Mouse (Mus musculus) gastrocnemius, adult 18-20 months (tissue): Measurements from ENCODE around the gene Ctxn1. TPM values are rescaled to one million over a fixed set of nuclear protein-coding genes. Genes with fewer than 3 reads are reported as not detected.
A peak's percentile ranks its signal among the peaks of the same experiment; 100 is the strongest.
"Not testable (repeated sequence)": the region's sequence is repeated elsewhere in the genome, so short reads cannot be mapped to it uniquely, and the experiment has no call there.

Source experiments
- DNase-seq: peaks from one replicate; pipeline ENCODE4 v3.0.0; 2021; ENCODE audit warnings: low spot score
- long read RNA-seq, 2 experiments: library from polyadenylated mRNA; stranded (forward); transcript quantifications; one replicate each; pipeline ENCODE4 v2.0.0; 2021
- total RNA-seq, 2 experiments: library from RNA; stranded (reverse); gene quantifications; 2 replicates each; pipeline ENCODE4 v1.2.3; 2021

Ctxn1 gene
- total RNA-seq, result under 1 TPM; 0.37 to 0.69 TPM
- long read RNA-seq, experiment 1, result 0 reads
- long read RNA-seq, experiment 2, result 0 reads

DNA sequence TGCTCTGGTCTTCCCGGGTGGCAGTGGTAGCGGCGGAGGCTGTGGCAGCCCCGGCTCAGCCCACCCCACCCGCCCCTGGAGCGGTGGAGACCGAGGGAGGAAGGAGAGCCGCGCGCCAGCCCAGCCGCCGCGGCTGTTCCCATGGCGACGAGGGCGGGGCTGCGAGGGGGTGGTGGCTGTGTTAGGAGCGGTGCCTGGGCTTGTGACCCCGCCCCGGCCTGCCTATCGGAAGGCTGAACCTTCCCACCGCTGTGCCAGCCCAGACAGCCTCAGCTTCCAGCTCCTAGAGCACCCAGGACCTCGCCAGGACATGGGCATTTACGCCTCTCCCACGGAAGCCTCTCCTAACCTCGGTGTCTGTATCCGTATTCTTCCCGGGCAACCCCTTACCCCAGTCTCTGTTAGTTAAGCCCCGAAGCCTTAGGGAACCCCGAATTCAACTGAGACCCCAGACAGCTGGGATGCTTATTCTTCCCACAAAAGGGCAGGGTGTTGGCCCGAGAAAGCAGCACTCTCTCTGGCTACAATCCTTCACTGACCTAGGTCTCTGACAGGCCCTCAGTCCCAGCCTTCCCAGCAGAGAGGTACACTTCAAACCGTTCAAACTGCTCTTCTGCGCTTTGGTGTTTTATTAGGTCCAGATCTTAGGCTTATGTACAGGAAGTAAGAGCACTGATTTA is at the start of gene Ctxn1:
Ctxn1 (minus strand) TSS at position 150 of the 680 bp plus-strand sequence.
- DNase-seq, result peak; percentile 90

DNA sequence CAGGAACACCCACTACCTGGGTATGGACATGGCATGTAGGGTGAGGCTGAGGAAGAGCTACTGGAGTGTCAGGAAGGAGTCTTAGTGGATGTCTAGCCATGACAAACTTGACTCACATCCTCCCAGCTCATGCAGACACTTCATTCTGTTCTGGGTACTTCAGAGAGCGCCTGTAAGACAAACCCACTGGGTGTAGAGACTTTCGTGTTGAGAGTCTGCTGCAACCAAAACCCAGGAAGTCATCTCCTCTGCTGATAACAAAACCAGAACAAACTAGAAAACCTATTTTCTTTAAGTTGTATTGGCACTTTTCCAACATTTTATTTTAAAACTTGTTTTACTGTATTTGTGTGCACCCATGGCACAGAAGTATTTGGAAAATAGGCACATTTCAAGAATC is 46.8 kb upstream of the Ctxn1 start:
- no peak for DNase-seq

DNA sequence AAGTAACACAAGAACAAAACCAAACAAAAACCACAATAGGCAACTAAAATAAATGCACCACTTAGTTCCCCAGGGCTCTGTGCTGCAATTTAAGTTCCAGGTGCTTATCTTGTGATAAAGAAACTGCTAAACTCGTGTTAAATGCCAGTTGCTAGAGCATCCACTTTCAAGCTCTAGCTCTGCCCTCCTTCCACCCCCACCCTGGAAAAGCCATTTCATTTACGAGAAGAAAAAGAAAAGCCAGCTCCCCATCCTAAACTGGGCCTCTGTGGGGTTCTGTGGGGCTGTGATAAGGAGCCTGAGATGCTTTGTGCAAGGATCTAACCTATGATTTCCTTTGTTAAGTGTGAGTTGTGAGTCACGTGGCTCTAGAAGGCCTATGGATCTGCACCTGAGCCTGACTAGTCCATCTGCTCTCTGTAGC is 45.1 kb upstream of the Ctxn1 start:
- no peak for DNase-seq

DNA sequence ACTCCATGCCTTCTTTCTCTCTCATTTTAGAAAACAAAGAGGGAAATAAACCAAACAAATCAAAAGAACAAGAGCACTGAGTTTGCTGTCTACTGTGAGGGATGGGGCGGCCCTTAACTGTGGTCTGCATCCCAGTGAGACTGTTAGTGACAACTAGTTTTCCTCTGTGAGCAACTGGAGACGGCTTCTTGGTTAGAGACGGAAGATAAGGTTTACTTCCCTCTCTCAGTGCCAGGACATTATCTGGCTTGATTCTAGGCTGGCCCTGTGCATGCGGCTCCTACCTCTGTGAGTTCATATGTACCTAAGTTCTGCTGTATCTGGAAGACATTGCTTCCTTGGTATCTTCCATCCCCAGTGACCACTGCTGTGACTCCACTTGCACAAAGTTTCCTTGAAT is 38.7 kb upstream of the Ctxn1 start:
- no peak for DNase-seq

DNA sequence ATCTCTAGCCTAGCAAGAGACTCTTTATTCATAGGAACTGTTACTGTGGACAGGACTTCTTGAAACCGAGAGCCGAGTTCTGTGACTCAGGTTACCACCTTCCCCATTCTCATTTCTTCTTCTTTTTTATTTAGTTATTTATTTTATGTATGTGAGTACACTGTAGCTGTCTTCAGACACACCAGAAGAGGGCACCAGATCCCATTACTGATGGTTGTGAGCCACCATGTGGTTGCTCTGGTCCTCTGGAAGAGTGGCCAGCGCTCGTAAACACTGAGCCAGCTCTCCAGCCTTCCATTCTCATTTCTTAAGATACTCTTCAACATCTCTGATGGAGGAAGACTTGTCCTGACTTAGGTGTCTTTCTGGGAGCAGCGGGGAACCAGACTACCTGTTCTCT is 33.7 kb upstream of the Ctxn1 start:
- no peak for DNase-seq

DNA sequence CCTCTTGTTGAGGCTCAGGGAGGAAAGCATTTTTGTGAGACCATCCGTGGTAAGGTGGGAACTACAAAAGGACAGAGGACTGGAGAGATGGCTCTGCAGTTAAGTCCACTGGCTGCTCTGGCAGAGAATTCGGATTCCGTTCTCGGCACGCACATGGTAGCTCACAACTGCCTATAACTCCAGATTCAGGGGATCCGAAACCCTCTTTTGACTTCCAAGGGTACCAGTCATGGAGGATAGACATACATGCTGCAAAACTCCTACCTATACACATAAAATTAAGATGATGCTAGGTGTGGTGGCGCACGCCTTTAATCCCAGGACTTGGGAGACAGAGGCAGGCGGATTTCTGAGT is 17.0 kb upstream of the Ctxn1 start:
- no peak for DNase-seq

DNA sequence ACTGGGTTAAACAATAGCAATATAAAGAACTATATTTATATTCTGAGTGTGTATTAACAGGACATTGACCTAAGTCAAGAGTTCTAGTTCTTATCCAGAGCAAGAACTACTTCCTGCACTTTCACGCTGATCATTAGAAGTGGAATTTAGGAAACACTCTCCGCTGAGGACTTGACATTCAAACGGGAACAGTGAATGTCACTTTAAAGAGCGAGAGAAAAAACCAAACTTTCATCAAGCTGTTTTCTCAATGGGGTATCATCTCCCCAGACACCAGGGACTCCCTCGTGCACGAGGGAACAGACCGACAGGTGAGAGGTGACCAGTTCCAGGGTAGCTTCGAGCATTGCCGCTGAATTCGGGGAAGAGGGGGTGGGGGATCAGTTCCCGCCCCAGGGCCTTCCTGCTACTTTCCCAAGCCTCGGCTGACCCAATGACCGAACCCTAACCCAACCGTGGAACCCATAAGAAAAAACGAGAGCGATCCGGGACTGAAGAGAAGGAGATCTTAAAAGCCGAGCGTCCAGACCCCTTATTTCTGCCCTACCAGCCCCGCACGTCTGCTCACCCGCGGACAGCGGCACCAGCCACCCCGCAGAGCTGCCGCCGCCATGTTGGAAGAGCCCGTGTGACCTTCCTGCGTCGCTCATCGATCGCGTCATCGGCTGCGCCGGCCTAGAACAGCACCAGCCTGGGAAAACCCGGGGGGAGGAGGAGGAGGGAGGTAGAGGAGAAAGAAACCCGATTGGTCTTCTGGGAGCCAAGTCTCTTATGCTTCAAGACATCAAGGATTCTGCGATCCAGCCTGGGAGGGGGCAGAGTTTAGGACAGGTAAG is 16.4 kb upstream of the Ctxn1 start, which contains the start of gene Timm44:
Timm44 (minus strand) TSS at position 639 of the 836 bp plus-strand sequence.
- peak; percentile 95 for DNase-seq

DNA sequence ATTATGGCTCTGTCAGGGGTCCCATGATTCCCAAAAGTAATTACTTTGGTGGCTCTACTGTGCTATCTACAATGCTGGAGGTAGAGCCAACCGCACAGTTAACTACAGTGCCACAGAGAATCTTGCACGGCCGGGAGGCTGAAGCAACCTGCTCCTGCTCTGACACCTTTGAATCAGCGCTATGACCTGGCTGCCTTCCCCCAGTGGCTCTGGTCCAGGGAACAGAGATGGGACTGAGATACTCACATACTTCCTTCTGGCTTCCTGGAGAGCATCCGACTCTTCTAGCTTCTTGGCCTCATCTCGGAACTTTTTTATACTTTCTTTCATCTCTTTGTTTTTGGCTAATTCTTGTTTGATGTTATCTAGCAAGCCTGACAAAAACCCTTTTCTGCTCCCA is 10.5 kb upstream of the Ctxn1 start:
- no peak for DNase-seq

DNA sequence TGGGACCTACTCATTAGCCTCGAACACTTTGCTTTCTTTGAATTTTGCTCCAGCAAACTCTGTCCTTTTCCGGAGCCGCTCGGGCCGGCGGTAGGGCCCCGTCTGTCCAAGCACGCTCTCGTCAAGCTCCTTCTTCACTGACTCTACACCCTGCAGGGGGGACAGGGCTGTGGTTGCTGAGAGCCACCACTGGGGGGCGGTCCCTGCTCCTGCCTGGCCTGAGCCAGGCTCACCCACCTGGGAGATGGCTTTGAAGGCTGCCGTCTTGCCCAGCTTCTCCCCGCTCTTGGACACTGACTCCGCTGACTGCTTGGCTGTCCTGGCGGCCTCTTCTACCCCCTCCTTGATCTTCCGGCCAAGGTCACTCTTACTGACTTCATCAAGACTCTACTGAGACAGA is 8.6 kb upstream of the Ctxn1 start:
- DNase-seq, result no peak

DNA sequence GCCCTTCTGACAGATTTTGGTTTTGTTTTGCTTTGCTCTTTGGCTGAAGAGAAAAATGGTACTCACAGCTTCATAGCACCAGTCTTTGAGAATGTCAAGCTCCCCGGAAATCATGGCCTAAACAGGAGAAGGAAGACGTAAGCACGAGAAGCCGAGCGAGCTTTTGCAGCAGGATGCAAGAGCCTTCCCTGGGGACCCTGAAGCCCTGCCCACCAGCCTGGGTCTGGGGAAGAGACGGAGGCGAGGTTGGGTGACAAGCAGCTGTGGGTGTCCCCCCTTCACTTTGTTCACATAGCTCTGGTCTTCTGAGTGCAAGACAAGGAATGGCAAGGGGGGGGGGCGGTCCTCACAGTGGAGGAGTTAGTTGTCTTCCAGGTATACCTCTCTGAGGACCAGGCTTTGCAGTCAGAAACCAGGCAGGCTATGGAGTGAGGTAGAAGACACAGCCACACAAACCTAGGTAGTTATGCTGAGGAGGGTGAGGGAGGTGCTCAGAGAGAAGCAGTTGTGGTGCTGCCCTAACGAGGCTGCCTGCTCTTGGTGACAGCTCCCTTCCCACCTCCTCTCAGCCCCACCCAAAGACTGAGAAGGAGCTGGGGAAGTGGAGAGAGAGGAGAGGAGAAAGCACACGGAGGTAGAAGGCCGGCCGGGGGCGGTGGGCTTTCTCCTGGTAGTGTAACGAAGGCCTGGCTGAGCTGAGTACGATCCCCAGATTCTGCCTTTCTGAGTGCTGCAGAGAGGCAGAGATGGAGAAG is 6.3 kb upstream of the Ctxn1 start:
- no peak for DNase-seq

DNA sequence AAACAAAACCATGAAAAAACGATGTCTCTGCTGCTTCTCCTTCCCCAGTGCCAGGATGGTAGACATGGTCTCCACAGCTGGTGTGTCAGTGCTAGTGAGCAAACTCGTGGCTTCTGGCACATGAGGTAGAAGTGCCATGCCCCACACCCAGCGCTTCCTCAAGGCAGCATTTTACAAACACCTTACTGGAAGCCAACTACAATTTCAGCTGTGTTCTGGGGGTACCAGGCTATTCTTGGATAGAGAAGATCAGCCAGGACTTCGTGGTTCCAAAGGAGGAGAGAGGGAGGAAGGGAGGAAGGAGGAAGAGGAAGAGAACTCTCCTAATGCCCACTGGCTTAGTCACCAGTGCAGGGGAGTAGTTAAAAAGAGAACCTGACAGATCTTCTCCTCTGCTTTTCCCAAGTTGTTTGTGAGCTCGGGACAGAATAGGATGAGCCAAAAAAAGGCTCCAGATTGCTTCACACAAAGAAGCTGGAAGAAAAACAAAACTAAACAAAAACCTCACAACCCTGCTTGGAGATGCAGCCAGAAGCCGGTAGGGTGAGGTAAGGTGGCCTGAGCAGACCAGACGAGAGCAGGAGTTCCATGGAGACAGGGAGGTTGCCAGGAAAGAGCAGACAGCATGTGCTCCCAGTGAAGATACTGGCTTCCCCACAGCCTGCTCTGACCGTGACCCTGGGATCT is 4.2 kb upstream of the Ctxn1 start:
- DNase-seq, result no peak

DNA sequence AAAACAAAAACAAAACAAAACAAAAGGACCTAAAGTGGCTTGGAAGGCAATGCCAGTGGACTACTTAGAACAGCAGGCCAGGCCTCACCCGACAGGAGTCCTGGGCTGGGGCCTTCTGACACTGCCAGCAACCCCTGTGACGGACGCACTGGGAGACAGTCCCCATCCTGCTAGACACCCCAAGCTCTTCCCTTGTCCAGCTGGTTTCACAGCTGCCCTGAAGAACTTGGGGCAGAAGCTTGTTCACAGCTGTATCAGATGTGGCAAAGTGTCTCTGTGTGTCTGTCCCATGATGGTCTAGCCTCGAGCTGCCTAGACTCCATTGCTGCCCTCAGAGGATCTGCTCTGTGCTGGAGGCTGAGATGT is 714 bp upstream of the Ctxn1 start:
- DNase-seq, result no peak

DNA sequence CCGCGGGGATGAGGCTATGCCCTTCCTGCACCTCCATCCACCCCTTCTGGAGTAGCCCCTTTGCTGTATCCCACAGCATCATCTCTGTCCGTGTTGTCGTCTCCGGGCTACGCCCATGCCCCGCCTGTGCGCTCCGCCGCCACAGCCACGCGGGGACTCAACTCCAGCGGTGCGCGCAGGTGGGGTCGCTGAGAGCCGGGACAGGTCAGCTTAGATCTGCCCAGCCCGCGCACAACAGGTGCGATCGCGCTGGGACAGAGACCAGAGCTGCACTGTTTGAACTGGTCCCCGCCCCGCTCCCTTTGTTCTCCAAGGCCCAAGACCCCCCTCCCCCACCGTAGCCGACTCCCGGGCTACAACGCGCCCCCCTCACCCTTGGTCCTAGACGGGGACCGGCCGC is 396 bp downstream of the Ctxn1 start:
- DNase-seq, result no peak

DNA sequence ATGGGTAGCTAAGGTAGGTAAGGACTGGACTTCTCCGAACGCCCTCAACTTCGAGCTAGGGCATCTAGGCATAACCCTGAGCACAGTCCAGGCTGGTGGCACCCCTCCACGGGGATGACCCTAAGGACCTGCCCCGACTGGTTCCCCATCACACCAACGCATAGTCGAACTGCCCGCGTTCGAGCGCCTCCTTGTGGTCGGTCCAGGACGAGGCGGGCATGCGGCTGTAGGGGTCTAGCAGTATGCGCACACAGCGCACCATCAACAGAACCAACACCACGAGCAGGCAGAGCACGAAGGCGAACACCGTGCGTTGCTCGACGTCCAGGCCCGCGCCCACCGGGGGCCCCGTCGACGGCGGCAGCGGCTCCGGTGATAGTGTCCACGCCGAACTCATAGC is 841 bp downstream of the Ctxn1 start:
- DNase-seq, result peak; percentile 39

DNA sequence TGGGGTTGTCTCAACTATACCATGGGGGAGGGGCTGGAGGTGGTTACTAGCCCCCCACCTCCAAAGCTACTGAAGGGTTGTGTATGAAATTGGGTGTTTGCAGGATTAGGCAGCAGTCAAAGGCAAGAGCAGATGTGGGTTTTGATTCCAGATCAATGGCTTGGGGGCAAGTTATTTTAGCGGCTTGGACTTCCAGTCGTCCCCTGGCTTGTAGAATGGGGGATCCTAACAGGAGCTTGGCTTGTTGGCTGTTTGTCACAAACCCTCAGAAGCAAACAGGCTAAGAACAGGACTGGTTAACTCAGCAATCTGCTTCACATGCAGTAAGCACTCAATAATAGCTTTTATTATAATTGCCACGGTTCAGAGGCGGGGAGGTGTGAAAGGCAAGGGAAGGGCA is 1.7 kb downstream of the Ctxn1 start:
- no peak for DNase-seq

DNA sequence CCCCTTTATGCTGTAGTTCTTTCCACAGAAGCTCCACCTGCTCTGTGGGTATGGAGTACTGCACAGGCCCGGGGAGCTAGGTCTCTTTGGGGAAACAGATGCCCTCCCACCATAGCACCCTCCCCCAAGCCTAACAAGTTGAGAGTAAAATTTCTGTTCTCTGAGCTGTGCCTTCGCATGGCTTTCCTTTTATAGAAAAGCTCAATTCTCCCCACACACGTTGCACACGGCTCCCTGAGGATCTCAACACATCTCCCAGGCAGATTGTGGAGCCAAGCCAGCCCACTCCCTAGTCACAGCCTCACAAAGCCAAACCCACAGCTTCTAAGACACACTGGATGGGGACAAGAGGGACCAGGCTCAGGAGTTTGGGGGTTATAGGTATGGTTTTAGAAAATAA is 2.2 kb downstream of the Ctxn1 start:
- no peak for DNase-seq

DNA sequence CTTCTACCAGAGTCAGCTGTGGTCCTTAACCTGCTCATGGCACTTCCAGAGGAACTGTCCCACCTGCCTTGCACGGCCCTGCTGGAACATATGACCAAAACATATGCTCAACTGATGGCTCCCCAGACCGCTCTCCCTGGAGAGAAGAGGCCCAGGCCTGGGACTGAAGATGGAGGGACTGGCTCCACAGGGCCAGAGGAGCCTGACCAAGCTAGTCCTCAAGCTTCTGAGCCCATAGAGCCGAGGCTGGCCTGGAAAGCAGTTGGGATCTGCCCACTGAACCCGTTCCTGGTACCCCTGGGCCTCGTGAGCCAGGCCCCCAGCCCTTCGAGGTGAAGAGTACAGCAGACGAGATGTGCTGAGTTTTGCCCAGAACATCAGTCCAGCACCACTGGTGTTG is 3.6 kb downstream of the Ctxn1 start:
- not testable (repeated sequence) for DNase-seq

DNA sequence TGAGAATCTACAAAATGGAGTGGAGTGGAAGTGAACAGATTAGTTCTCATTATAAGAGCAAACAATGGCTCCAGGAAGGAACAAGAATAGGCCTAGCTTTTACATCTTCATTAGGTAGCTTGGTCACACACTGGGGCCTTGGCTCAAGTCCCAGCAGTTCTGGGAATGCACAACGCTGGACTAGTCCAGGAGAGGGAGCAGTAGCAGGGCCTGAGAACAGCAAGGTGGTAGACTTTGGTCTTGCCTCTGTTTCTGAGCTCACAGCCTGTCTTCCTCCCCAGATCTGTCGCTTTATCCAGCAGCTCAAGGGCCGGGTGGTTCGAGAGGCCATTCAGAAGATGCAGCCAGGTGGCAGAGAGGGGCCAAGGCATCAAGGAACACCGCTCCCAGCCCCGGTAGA is 5.1 kb downstream of the Ctxn1 start:
- no peak for DNase-seq

DNA sequence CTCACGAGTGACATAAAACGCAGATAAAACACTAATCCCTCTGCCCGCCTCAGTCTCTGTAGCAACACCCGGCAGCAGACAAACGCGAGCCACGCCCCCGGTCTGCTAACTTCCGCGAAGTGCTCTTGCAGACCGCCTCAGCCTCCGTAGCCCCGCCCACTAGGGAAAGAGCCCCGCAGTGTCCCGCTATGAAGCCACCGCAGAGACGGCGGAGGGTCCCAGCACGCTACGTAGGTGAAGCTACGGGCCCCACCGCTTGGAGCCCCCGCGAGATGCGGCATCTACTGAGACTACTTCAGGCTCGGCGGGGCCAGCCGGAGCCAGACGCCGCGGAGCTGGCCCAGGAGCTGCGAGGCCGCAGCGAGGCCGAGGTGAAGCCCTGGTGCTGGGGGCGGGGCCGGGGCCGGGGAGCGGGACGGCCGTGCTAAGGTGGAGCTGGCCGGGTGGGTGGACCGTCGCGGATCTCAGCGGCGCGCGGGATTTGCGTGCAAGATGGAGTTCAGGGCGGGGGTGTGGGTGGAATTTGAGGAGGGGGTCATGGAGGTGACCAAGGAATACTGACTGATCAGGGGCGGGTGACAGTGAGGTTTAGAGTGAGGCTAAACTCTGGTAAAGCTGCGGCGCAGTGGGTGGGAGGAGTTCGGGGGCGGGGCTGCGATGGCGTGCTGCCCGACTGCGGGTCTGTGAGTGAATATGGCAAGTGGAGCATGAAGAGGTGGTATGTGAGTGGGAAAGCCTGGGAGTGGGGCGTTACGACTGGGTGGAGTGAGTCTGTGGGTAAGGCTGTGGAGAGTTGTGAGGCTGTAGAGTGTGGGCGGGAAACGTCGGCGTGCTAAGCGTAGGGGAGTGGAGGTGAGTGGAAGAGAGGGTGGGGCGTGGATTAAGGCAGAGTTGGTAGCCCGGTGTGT is 5.9 kb downstream of the Ctxn1 start, which contains the start of gene Snapc2:
Snapc2 (plus strand) TSS at position 147 of the 908 bp plus-strand sequence.
- DNase-seq, result peak; percentile 95

DNA sequence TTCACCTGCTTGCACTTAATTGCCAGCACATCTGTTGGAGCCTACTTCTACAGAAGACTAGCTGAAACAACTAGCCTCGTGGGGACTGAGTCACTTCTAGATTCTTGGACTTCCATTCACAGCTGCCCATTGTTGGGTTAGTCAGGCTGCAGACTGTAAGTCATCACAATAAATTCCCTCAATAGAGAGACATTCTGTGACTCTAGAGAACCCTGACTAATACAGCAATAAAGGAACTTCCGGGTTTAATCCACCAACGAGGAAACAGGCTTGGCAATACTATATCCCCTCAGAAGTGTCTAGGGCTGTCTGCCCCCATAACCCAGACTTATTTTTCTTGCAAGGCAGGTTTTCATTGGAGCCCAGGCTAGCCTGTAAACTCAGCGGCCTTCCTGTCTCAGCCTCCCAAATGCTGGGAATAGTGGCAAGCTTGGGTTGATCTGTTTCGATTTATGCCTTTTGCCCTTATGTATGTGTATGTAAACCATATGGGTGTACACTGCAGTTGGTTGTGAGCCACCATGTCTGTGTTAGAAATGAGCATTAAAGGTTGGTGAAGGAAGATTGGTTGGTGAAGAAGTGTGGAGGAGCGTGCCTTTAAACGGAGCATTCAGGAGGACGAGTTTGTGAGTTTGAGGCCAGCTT is 6.8 kb downstream of the Ctxn1 start:
- DNase-seq, result no peak
